Mouse (Mus musculus) bone marrow, adult 2 months (tissue): ENCODE data around the gene Olfr430.

ENCODE experiments used
- CTCF ChIP-seq: fragments of 200-500 bp; IDR thresholded peaks from 2 replicates; pipeline ENCODE4 v1.5.1; 2011; ENCODE audit warnings: low read length, control low read depth; ENCODE audit not compliant: control insufficient read depth, insufficient read depth
- POLR2A ChIP-seq: fragments of 200-500 bp; IDR thresholded peaks from 2 replicates; pipeline ENCODE4 v1.6.1; 2011; ENCODE audit warnings: low read depth, mild to moderate bottlenecking, control low read depth, low read length, borderline replicate concordance; ENCODE audit not compliant: control insufficient read depth

DNA sequence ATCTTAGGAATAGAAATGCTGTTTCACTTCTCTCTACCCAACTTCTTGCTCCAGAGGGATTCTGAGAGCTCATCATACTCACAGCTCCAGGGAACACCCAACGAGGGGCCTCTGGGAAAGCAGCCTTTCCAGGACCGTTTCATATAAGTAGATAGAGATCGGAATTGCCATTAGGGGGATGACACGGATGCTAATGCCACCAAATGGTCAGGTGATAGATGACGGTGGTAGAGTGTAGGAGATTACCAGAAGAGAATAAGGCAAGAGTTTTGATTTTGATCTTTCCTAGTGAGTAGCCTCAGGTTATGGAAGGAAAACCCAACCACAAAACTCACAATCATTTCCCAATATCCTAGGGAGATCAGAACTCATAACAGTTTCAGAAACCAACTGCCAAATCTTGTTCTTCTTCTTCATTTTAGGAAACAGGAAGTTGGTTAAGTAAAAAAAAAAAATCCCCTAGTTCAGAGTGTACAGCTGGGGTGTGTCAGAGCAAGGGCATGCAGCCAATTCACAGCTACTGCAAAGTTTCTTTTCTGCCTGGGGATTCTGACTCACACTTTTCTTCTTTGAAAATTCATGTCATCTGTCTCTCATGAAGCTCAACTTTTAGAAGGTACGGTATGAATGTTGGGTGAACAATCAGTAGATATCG lies 25.8 kb upstream of the Olfr430 start, which contains the start of gene Olfr433:
- TF ChIP-seq POLR2A, result no peak
- no peak for TF ChIP-seq CTCF
